Mouse (Mus musculus) cerebral cortex, adult 2 months (tissue): ENCODE results near the gene Gm3317.

Experiments used
- WGBS: fragments of 180-500 bp; shearing (Covaris S2); methylation state at CpG from one replicate; pipeline ENCODE4 v1.1.7; 2018; 5-methylcytosine and 5-hydroxymethylcytosine counted together

Gene Gm3317

DNA sequence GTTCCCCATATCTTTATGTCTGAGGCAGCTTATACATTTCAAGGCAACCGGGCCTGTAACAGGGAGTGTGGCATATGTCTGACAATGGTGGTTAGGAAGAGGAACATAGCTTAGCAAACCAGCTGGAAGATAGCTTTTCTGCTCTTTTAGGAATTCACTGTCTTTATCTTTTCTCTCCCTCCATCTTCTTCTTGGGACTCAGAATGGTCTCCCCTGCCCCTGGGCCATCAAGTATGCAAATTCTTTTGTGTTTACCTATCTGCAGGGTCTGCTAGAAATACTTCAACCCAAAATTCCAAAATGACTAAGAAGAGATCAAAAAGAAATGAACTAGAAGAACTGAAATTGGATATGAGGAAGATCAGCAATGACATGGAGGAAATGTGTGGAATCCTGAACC, at the start of gene Gm3317:
Gm3317 (plus strand) TSS at position 301 of the 400 bp plus-strand sequence.
- no CpG with 5 or more reads among the region's 1 CpGs for WGBS

DNA sequence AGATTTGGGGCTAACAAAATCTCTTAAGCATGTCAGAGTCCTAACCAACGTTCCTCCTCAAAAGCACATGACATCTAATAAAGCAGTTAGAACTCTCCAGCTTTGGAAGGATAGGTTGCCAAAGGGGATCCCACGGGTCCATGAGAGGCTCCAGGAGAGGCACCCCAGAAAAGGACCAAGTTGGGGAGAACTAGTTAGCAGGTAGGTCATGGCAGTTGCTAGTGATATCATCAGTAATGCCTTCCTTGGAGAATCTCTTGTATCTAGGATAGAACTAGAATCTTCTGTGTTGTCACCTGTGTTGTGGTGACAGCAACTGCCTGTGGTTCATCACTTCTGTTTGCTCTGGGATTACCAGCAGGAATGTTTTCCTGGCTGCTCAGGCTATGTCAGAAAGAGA, 33.1 kb upstream of the Gm3317 start, which contains the start of gene Gm8279:
Gm8279 (plus strand) TSS at position 301 of the 400 bp plus-strand sequence.
- WGBS = 68% methylated on average over 2 of the region's 2 CpGs

DNA sequence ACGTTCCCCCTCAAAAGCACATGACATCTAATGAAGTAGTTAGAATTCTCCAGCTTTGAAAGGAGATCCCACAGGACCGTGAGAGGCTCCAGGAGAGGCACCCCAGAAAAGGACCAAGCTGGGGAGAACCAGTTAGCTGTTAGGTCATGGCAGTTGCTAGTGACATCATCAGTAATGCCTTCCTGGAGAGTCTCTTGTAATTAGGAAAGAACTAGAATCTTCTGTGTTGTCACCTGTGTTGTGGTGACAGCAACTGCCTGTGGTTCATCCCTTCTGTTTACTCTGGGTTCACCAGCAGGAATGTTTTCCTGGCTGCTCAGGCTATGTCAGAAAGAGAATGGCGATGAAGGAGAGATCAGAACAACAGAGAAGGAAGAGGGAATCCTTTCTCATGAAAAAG, 21.2 kb downstream of the Gm3317 start, which contains the start of gene Gm8271:
Gm8271 (plus strand) TSS at position 301 of the 400 bp plus-strand sequence.
- no CpG with 5 or more reads among the region's 3 CpGs for WGBS
